Mouse (Mus musculus) neural tube, embryonic 14.5 days (tissue): ENCODE measurements around the gene Eefsec. TPM values are rescaled to one million over a fixed set of nuclear protein-coding genes. Genes with fewer than 3 reads are reported as not detected.

ENCODE experiments used
- ATAC-seq: fragments of 200-750 bp; cut with Nextera tagmentation; 2 replicates; pipeline ENCODE4 v1.8.0; 2017; ENCODE audit warnings: low read depth, mild to moderate bottlenecking, moderate TSS enrichment, moderate library complexity
- H3K27ac ChIP-seq: fragments of 300-500 bp; sonication (generic); 2 replicates; pipeline ENCODE4 v1.5.1; 2014; ENCODE audit warnings: low read depth, mild to moderate bottlenecking, control low read depth, low read length, moderate library complexity, mixed read lengths
- H3K27me3 ChIP-seq: fragments of 300-500 bp; sonication (generic); 2 replicates; pipeline ENCODE4 v1.6.1; 2014; ENCODE audit warnings: low read length; ENCODE audit not compliant: control insufficient read depth, insufficient read depth
- H3K36me3 ChIP-seq: fragments of 300-500 bp; sonication (generic); 2 replicates; pipeline ENCODE4 v1.6.1; 2014; ENCODE audit warnings: low read length, mixed read lengths; ENCODE audit not compliant: control insufficient read depth, insufficient read depth
- H3K4me1 ChIP-seq: fragments of 300-500 bp; sonication (generic); 2 replicates; pipeline ENCODE4 v1.6.1; 2014; ENCODE audit warnings: low read length; ENCODE audit not compliant: control insufficient read depth, insufficient read depth
- H3K4me2 ChIP-seq: fragments of 300-500 bp; sonication (generic); 2 replicates; pipeline ENCODE4 v1.6.1; 2014; ENCODE audit warnings: mild to moderate bottlenecking, low read depth, low read length, control low read depth
- H3K4me3 ChIP-seq: fragments of 300-500 bp; sonication (generic); 2 replicates; pipeline ENCODE4 v1.5.1; 2014; ENCODE audit warnings: low read depth, low read length, control low read depth, mixed read lengths
- H3K9ac ChIP-seq: fragments of 300-500 bp; sonication (generic); replicated peaks from 2 replicates; pipeline ENCODE4 v1.6.1; 2014; ENCODE audit warnings: low read depth, mild to moderate bottlenecking, control low read depth, low read length, mixed read lengths
- H3K9me3 ChIP-seq: fragments of 300-500 bp; sonication (generic); 2 replicates; pipeline ENCODE4 v1.6.1; 2016; ENCODE audit warnings: low read length; ENCODE audit not compliant: control insufficient read depth
- WGBS: fragments of 180-500 bp; shearing (Covaris S2); extraction: QIAGEN DNeasy Blood & Tissue Kit; methylation state at CpG from one replicate; pipeline ENCODE4 v1.1.7; 2014; 5-methylcytosine and 5-hydroxymethylcytosine counted together
- polyA plus RNA-seq: library from polyadenylated mRNA; unstranded; fragments of >200 nt; fragmentation: Nextera tagmentation; extraction: Ambion mirVana; gene quantifications from 2 replicates; pipeline ENCODE4 v1.2.1, GENCODE M21; 2014

Eefsec gene
- polyA plus RNA-seq, 1 experiment from 2014 or later, result 30.2 TPM

DNA sequence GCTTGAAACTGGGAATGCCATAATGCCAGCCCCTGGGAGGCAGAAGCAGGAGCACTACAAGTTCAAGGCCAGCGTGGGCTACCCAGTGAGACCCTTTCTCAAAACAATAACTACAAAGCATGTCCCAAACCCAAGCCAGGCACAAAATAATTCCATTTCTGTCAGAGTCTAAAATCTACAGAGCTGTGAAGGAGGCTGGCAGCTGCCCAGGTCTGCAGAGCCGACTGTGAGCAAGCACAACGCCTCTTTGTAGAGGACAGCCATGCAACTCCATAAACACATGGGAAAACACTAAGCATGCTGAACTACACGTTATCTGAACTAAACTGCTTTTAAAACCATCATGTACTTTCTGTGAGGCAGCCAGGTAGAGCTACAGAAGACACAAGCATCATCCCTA lies 7.3 kb downstream of the Eefsec start:
- Histone ChIP-seq H3K4me2 (no peak overlapping the region), H3K27me3 (no peaks in the 10 kb centered on the region), H3K9me3 (no peaks in the 10 kb centered on the region), H3K36me3 (no peaks in the 10 kb centered on the region), H3K27ac (no peak overlapping the region), H3K9ac (no peak overlapping the region), H3K4me1 (no peaks in the 10 kb centered on the region), H3K4me3 (no peak overlapping the region)
- 77% methylated on average over 4 of the region's 4 CpGs for WGBS
- ATAC-seq, result no peak

DNA sequence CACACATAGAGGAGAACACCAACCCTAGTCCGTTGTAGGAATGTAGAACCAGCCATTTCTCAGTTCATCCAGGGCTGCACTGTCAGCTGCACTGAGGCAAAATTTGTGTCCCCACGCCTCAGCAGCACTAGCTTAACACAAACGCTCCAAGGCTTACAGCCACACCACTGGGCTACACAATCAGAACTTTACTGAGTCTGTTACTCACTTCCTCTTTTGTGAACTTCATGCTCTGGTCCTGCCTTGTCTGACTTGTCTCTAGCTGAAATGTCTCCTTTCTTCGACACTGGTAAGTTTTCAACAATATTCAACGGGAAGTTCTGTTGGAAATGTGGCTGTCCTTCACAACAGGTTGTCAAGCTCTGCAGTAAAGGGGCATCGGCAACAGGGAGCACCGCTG lies 10.7 kb downstream of the Eefsec start:
- Histone ChIP-seq H3K27ac (no peak overlapping the region), H3K4me2 (no peak overlapping the region), H3K36me3 (no peaks in the 10 kb centered on the region), H3K4me1 (no peaks in the 10 kb centered on the region), H3K9ac (no peak overlapping the region), H3K9me3 (no peaks in the 10 kb centered on the region), H3K27me3 (no peaks in the 10 kb centered on the region), H3K4me3 (no peak overlapping the region)
- WGBS, result 93% methylated on average over 7 of the region's 7 CpGs
- no peak for ATAC-seq

DNA sequence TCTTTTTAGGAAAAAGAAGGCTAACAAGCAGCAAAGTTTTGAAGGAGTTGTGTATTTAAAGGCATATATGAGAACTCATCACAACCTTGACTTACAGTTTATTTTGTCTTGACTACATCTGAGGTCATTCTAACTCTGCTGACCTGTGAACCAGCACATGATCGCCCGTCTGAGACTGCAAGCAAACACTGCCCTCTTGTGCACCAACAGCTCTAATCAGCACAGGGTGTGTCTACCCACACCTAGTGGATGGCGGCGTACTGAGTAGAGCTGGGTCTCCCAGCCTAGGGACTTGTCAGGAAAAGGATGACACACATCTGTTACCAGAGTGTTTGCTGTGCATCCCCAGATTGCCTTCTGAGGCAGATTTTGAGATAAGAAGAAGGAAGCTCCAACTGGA lies 15.1 kb downstream of the Eefsec start:
- no peak overlapping the region for H3K4me3 ChIP-seq
- H3K4me2 ChIP-seq, result no peak overlapping the region
- no peaks in the 10 kb centered on the region for H3K9me3 ChIP-seq
- H3K9ac ChIP-seq, result no peak overlapping the region
- H3K27me3 ChIP-seq, result no peaks in the 10 kb centered on the region
- 45% methylated on average over 4 of the region's 4 CpGs for WGBS
- no peak overlapping the region for H3K27ac ChIP-seq
- no peaks in the 10 kb centered on the region for H3K36me3 ChIP-seq
- no peak for ATAC-seq
- no peaks in the 10 kb centered on the region for H3K4me1 ChIP-seq

DNA sequence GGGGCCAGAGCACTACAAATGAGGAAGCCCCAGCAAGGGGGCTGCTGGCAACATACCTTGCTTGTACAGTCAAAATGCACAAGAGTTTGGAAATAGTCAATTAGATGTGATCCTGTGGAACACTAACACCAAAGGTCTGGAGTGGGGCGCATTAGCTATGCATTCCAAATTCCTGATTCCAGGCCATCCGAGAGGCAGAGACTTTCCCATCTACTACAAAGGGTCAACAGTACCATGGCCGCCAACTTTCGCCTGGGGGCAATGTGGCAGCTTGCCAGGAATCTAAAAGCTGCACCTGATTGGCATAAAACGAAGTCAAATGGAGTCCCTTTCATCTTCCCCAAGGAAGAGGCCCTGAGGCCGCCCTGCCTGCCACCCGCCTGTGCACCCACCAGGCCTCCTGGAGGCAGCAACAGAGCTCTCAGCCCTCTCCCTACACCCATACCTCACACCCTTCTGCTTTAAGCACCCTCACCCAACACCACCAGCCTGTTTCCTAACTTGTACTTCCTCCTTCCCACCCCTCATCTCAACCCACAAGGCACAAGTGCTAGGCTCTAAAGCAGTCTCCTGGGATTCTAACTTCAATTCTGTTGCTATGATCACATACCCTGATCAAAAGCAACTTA lies 30.1 kb downstream of the Eefsec start:
- H3K4me1 ChIP-seq, result no peaks in the 10 kb centered on the region
- no peak overlapping the region for H3K9ac ChIP-seq
- no peaks in the 10 kb centered on the region for H3K36me3 ChIP-seq
- no peak overlapping the region for H3K4me3 ChIP-seq
- H3K27me3 ChIP-seq, result no peaks in the 10 kb centered on the region
- 44% methylated on average over 7 of the region's 7 CpGs for WGBS
- H3K27ac ChIP-seq, result no peak overlapping the region
- H3K9me3 ChIP-seq, result no peaks in the 10 kb centered on the region
- ATAC-seq, result no peak
- no peak overlapping the region for H3K4me2 ChIP-seq

DNA sequence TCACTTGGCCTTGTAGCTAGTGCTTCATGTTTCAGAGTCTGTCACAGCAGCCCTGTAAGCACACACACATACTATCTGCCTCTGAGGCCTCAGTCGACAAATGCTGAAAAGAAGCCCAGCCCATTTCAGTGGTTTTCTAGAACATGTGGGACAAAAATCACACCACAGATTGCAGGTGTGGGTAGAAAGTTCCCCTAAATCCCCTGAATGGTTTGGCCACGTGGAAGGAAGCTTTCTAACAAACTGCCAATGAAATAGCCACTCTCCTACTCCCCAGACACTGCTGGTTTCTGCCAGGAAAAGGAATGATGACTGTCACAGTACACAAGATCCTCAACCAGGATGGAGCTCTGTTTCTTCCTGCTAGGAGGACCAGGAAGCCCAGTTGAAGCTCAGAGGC lies 33.7 kb downstream of the Eefsec start:
- no peak overlapping the region for H3K4me3 ChIP-seq
- ATAC-seq, result no peak
- H3K27ac ChIP-seq, result no peak overlapping the region
- H3K9me3 ChIP-seq, result no peaks in the 10 kb centered on the region
- H3K4me1 ChIP-seq, result no peaks in the 10 kb centered on the region
- no peak overlapping the region for H3K4me2 ChIP-seq
- 69% methylated on average over 2 of the region's 2 CpGs for WGBS
- no peak overlapping the region for H3K9ac ChIP-seq
- H3K36me3 ChIP-seq, result no peaks in the 10 kb centered on the region
- no peaks in the 10 kb centered on the region for H3K27me3 ChIP-seq

DNA sequence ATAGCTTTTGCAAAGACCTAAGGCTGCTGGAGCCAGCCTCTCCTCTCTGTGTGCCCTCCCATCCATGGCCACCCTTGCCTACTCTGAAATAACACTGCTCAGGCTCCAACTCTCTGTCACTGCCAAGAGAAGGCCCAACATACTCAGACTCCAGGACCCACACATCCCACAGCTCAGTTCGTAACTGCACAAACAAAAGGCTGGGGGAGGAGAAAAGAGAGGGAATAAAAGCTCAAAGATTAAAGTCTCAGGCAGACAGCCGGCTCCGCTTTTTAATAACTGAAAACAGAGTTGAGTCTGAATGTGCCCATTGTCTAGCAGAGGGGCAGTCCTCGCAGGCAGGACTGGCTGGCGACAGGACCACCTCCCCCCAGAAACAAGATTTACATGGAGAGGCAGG lies 36.8 kb downstream of the Eefsec start:
- Histone ChIP-seq H3K4me2 (no peak overlapping the region), H3K4me3 (no peak overlapping the region), H3K4me1 (no peaks in the 10 kb centered on the region), H3K9ac (no peak overlapping the region), H3K9me3 (no peaks in the 10 kb centered on the region), H3K27me3 (no peaks in the 10 kb centered on the region), H3K27ac (no peak overlapping the region), H3K36me3 (no peaks in the 10 kb centered on the region)
- no peak for ATAC-seq
- WGBS, result 12% methylated on average over 5 of the region's 5 CpGs

DNA sequence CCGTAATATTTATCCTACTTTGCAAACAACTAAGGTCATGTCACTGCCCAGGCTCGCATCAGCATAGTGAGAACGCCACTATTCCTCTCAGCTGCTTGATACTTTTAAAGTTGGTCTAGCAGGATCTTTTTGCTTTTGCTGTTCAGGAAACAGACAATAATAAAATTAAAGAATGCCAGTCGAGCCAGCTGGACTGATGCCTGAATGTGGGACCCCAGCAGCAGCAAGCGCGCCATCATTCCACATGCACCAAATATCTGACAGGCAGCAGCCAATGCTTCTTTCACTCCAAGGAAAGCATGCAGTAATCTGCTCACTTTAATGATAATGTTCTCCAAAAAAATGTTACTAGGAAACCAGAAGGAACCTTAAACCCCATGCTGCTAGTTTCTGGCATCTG lies 45.9 kb downstream of the Eefsec start:
- Histone ChIP-seq H3K9ac (no peak overlapping the region), H3K4me3 (no peak overlapping the region), H3K4me1 (no peaks in the 10 kb centered on the region), H3K27ac (no peak overlapping the region), H3K9me3 (no peaks in the 10 kb centered on the region), H3K4me2 (no peak overlapping the region), H3K36me3 (no peaks in the 10 kb centered on the region), H3K27me3 (no peaks in the 10 kb centered on the region)
- no peak for ATAC-seq
- 87% methylated on average over 6 of the region's 6 CpGs for WGBS

DNA sequence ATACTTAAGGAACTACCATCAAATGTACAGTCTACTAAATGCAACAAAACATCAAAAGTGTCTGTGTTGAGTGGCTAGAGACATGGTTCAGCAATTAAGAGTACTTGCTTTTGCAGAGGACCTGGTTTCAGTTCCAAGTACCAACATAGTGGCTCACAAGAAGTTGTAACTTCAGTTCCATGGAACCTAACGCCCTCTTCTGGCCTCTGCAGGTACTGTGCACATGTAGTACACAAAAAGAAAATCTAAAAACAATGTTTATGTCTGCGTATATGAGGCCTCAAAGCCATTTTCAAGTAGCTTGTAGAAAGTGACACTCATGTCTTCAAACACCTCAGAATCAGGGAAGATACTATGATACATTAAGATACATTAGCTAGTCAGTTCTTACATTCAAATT lies 48.4 kb downstream of the Eefsec start:
- no peak for ATAC-seq
- Histone ChIP-seq H3K9ac (no peak overlapping the region), H3K4me2 (no peak overlapping the region), H3K9me3 (no peaks in the 10 kb centered on the region), H3K36me3 (no peaks in the 10 kb centered on the region), H3K27ac (no peak overlapping the region), H3K4me1 (no peaks in the 10 kb centered on the region), H3K4me3 (no peak overlapping the region), H3K27me3 (no peaks in the 10 kb centered on the region)
- 77% methylated on average over 2 of the region's 2 CpGs for WGBS

DNA sequence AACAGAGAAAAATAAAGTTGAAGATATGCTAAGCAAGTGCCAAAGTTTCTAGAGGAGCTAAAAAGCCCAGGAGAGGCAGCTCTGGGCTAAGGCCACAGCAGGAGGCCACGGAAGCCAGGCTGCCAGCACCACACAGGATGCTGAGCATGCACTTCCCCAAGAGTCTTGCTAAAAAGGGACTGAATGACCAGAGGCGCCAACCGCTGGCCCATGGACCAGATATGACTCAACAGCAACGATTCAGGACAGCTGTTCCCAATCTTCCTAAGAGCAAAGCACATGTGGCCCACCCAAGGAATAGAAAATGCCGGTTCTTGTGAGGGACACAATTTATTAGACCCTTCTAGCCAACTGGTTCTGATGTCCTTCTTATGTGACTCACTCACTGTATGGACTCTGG lies 57.4 kb downstream of the Eefsec start:
- Histone ChIP-seq H3K4me2 (no peak overlapping the region), H3K9me3 (no peaks in the 10 kb centered on the region), H3K9ac (no peak overlapping the region), H3K27ac (no peak overlapping the region), H3K4me3 (no peak overlapping the region), H3K36me3 (no peaks in the 10 kb centered on the region), H3K27me3 (no peaks in the 10 kb centered on the region), H3K4me1 (0 out of 2 replicates have a peak, but pooled peaks cover 6% of the 10 kb centered on the region)
- ATAC-seq, result no peak
- WGBS, result 75% methylated on average over 5 of the region's 5 CpGs
